Mouse (Mus musculus) hindbrain, embryonic 14.5 days (tissue): ENCODE measurements around the gene Haus3. TPM values are rescaled to one million over a fixed set of nuclear protein-coding genes. Genes with fewer than 3 reads are reported as not detected.

Source experiments
- ATAC-seq: fragments of 200-750 bp; cut with Nextera tagmentation; 2 replicates; pipeline ENCODE4 v1.8.0; 2017; ENCODE audit warnings: moderate number of reproducible peaks, mild to moderate bottlenecking, moderate TSS enrichment, moderate library complexity; ENCODE audit not compliant: low FRiP score
- DNase-seq: peaks from one replicate; pipeline ENCODE4 v3.0.0-alpha.2; 2015; ENCODE audit warnings: low spot score
- H3K27ac ChIP-seq: fragments of 300-500 bp; sonication (generic); 2 replicates; pipeline ENCODE4 v1.5.1; 2014; ENCODE audit warnings: mild to moderate bottlenecking, moderate library complexity
- H3K27me3 ChIP-seq: fragments of 300-500 bp; sonication (generic); 2 replicates; pipeline ENCODE4 v1.6.1; 2014; ENCODE audit warnings: mild to moderate bottlenecking, low read length, mixed read lengths; ENCODE audit not compliant: control insufficient read depth, insufficient read depth
- H3K36me3 ChIP-seq: fragments of 300-500 bp; sonication (generic); replicated peaks from 2 replicates; pipeline ENCODE4 v1.6.1; 2014; ENCODE audit not compliant: control insufficient read depth, insufficient read depth
- H3K4me1 ChIP-seq: fragments of 300-500 bp; sonication (generic); replicated peaks from 2 replicates; pipeline ENCODE4 v1.6.1; 2014; ENCODE audit warnings: antibody characterized with exemption, low read length, mixed read lengths; ENCODE audit not compliant: control insufficient read depth, insufficient read depth
- H3K4me2 ChIP-seq: fragments of 300-500 bp; sonication (generic); replicated peaks from 2 replicates; pipeline ENCODE4 v1.6.1; 2014; ENCODE audit warnings: mild to moderate bottlenecking, moderate library complexity
- H3K4me3 ChIP-seq: fragments of 300-500 bp; sonication (generic); replicated peaks from 2 replicates; pipeline ENCODE4 v1.5.1; 2014; ENCODE audit warnings: mild to moderate bottlenecking, low read length
- H3K9ac ChIP-seq: fragments of 300-500 bp; sonication (generic); 2 replicates; pipeline ENCODE4 v1.6.1; 2014
- H3K9me3 ChIP-seq: fragments of 300-500 bp; sonication (generic); 2 replicates; pipeline ENCODE4 v1.6.1; 2016; ENCODE audit warnings: low read length; ENCODE audit not compliant: control insufficient read depth
- WGBS: fragments of 180-500 bp; shearing (Covaris S2); extraction: QIAGEN DNeasy Blood & Tissue Kit; methylation state at CpG from one replicate; pipeline ENCODE4 v1.1.7; 2014; 5-methylcytosine and 5-hydroxymethylcytosine counted together
- polyA plus RNA-seq: library from polyadenylated mRNA; unstranded; fragments of >200 nt; fragmentation: Nextera tagmentation; extraction: Ambion mirVana; gene quantifications from 2 replicates; pipeline ENCODE4 v1.2.1, GENCODE M21; 2014

Gene Haus3
- polyA plus RNA-seq, 1 experiment from 2014 or later = 12.1 TPM

- H3K4me2 ChIP-seq = no peak overlapping the region
- no peak overlapping the region for H3K27ac ChIP-seq
- H3K4me3 ChIP-seq = no peak overlapping the region
- DNase-seq (no peak), ATAC-seq (no peak)
- H3K4me1 ChIP-seq = no peaks in the 10 kb centered on the region
- 87% methylated on average over 4 of the region's 4 CpGs for WGBS
- H3K27me3 ChIP-seq = no peaks in the 10 kb centered on the region
- H3K9ac ChIP-seq = no peak overlapping the region
- no peaks in the 10 kb centered on the region for H3K9me3 ChIP-seq
- H3K36me3 ChIP-seq = no peaks in the 10 kb centered on the region
These were observed 32.7 kb upstream of the Haus3 start for GRCm38 (mm10) chr5:34202006-34202405.

GRCm38 (mm10) chr5:34201396-34201795, 32.1 kb upstream of the Haus3 start:
- Histone ChIP-seq H3K9me3 (no peaks in the 10 kb centered on the region), H3K27ac (no peak overlapping the region), H3K4me1 (no peaks in the 10 kb centered on the region), H3K4me3 (no peak overlapping the region), H3K36me3 (no peaks in the 10 kb centered on the region), H3K9ac (no peak overlapping the region), H3K4me2 (no peak overlapping the region), H3K27me3 (no peaks in the 10 kb centered on the region)
- DNase-seq (no peak), ATAC-seq (no peak)
- 78% methylated on average over 2 of the region's 2 CpGs for WGBS

- Histone ChIP-seq H3K27ac (no peak overlapping the region), H3K9me3 (no peaks in the 10 kb centered on the region), H3K27me3 (no peaks in the 10 kb centered on the region), H3K4me1 (no peaks in the 10 kb centered on the region), H3K9ac (no peak overlapping the region), H3K4me2 (no peak overlapping the region), H3K4me3 (no peak overlapping the region), H3K36me3 (no peaks in the 10 kb centered on the region)
- 94% methylated on average over 6 of the region's 6 CpGs for WGBS
- ATAC-seq = no peak
- DNase-seq = no peak
These were observed 29.3 kb upstream of the Haus3 start for GRCm38 (mm10) chr5:34198615-34199014.

GRCm38 (mm10) chr5:34197243-34197642, 27.9 kb upstream of the Haus3 start:
- 83% methylated on average over 4 of the region's 4 CpGs for WGBS
- no peaks in the 10 kb centered on the region for H3K27me3 ChIP-seq
- H3K9ac ChIP-seq = no peak overlapping the region
- H3K9me3 ChIP-seq = no peaks in the 10 kb centered on the region
- DNase-seq = no peak
- no peak overlapping the region for H3K4me2 ChIP-seq
- no peak overlapping the region for H3K27ac ChIP-seq
- no peak overlapping the region for H3K4me3 ChIP-seq
- H3K36me3 ChIP-seq = no peaks in the 10 kb centered on the region
- ATAC-seq = no peak
- no peaks in the 10 kb centered on the region for H3K4me1 ChIP-seq

GRCm38 (mm10) chr5:34196423-34196822, 27.1 kb upstream of the Haus3 start:
- Histone ChIP-seq H3K4me1 (no peaks in the 10 kb centered on the region), H3K4me3 (no peak overlapping the region), H3K4me2 (no peak overlapping the region), H3K27ac (no peak overlapping the region), H3K27me3 (no peaks in the 10 kb centered on the region), H3K9me3 (no peaks in the 10 kb centered on the region), H3K9ac (no peak overlapping the region), H3K36me3 (no peaks in the 10 kb centered on the region)
- no peak for DNase-seq
- WGBS = 82% methylated on average over 7 of the region's 7 CpGs
- no peak for ATAC-seq

GRCm38 (mm10) chr5:34195786-34196185, 26.5 kb upstream of the Haus3 start:
- no peaks in the 10 kb centered on the region for H3K4me1 ChIP-seq
- no peak overlapping the region for H3K27ac ChIP-seq
- H3K27me3 ChIP-seq = no peaks in the 10 kb centered on the region
- no peak overlapping the region for H3K4me3 ChIP-seq
- ATAC-seq = no peak
- no peaks in the 10 kb centered on the region for H3K9me3 ChIP-seq
- H3K4me2 ChIP-seq = no peak overlapping the region
- no peak overlapping the region for H3K9ac ChIP-seq
- WGBS = 95% methylated on average over 12 of the region's 12 CpGs
- no peak for DNase-seq
- no peaks in the 10 kb centered on the region for H3K36me3 ChIP-seq

GRCm38 (mm10) chr5:34194975-34195662, 25.8 kb upstream of the Haus3 start:
- Histone ChIP-seq H3K27ac (no peak overlapping the region), H3K36me3 (no peaks in the 10 kb centered on the region), H3K4me1 (no peaks in the 10 kb centered on the region), H3K9me3 (no peaks in the 10 kb centered on the region), H3K27me3 (no peaks in the 10 kb centered on the region), H3K4me3 (no peak overlapping the region), H3K9ac (no peak overlapping the region), H3K4me2 (no peak overlapping the region)
- 85% methylated on average over 6 of the region's 6 CpGs for WGBS
- DNase-seq (no peak), ATAC-seq (no peak)

GRCm38 (mm10) chr5:34194426-34194825, 25.1 kb upstream of the Haus3 start:
- WGBS = 46% methylated on average over 1 of the region's 1 CpGs
- ATAC-seq (no peak), DNase-seq (no peak)
- H3K9ac ChIP-seq = no peak overlapping the region
- H3K27ac ChIP-seq = no peak overlapping the region
- H3K9me3 ChIP-seq = no peaks in the 10 kb centered on the region
- H3K36me3 ChIP-seq = no peaks in the 10 kb centered on the region
- no peaks in the 10 kb centered on the region for H3K4me1 ChIP-seq
- H3K4me2 ChIP-seq = no peak overlapping the region
- H3K27me3 ChIP-seq = no peaks in the 10 kb centered on the region
- H3K4me3 ChIP-seq = no peak overlapping the region

GRCm38 (mm10) chr5:34191843-34192242, 22.5 kb upstream of the Haus3 start:
- peaks cover 6% of the 10 kb centered on the region; the same call in 1 of the 2 replicates for H3K4me1 ChIP-seq
- no peak overlapping the region for H3K4me2 ChIP-seq
- no peak overlapping the region for H3K4me3 ChIP-seq
- no peak overlapping the region for H3K27ac ChIP-seq
- no peaks in the 10 kb centered on the region for H3K27me3 ChIP-seq
- H3K9me3 ChIP-seq = no peaks in the 10 kb centered on the region
- no peaks in the 10 kb centered on the region for H3K36me3 ChIP-seq
- 78% methylated on average over 4 of the region's 4 CpGs for WGBS
- DNase-seq = no peak
- ATAC-seq = no peak
- no peak overlapping the region for H3K9ac ChIP-seq

- no peak overlapping the region for H3K4me2 ChIP-seq
- DNase-seq (no peak), ATAC-seq (no peak)
- H3K27me3 ChIP-seq = no peaks in the 10 kb centered on the region
- H3K4me1 ChIP-seq = peaks cover 13% of the 10 kb centered on the region
- 52% methylated on average over 4 of the region's 4 CpGs for WGBS
- no peaks in the 10 kb centered on the region for H3K9me3 ChIP-seq
- no peak overlapping the region for H3K27ac ChIP-seq
- H3K36me3 ChIP-seq = no peaks in the 10 kb centered on the region
- H3K9ac ChIP-seq = no peak overlapping the region
- no peak overlapping the region for H3K4me3 ChIP-seq
These were observed 21.7 kb upstream of the Haus3 start for GRCm38 (mm10) chr5:34191021-34191420.
